Mouse (Mus musculus) thymus, postnatal 36 days (tissue): ENCODE results near the gene Nap1l4.

Source experiments
- DNase-seq, 2 experiments: peaks; one replicate each; pipeline ENCODE4 v3.0.0; 2022; ENCODE audit warnings: mixed read lengths in 2 of 2

Nap1l4 gene

GRCm38 (mm10) chr7:143476702-143477335, 72.1 kb downstream of the Nap1l4 start:
- no peak for DNase-seq

- DNase-seq: no peak
Measured at GRCm38 (mm10) chr7:143475876-143476275, 73.0 kb downstream of the Nap1l4 start.

GRCm38 (mm10) chr7:143474811-143475210, 74.1 kb downstream of the Nap1l4 start:
- DNase-seq: no peak

- DNase-seq: no peak
Measured at GRCm38 (mm10) chr7:143473347-143474101, 75.4 kb downstream of the Nap1l4 start, which contains the start of gene Slc22a18. Gene Slc22a18 (plus strand): TSS chr7:143473736.

- DNase-seq: peak; percentile 61 to 67
Measured at GRCm38 (mm10) chr7:143469946-143470345, 79.0 kb downstream of the Nap1l4 start.

GRCm38 (mm10) chr7:143467714-143468113, 81.2 kb downstream of the Nap1l4 start:
- no peak for DNase-seq

- DNase-seq: peak; percentile 69 to 73
Measured at GRCm38 (mm10) chr7:143466099-143466677, 82.7 kb downstream of the Nap1l4 start.

- DNase-seq: peak; percentile 31 to 50
Measured at GRCm38 (mm10) chr7:143464811-143465560, 83.9 kb downstream of the Nap1l4 start.

GRCm38 (mm10) chr7:143463865-143464415, 85.0 kb downstream of the Nap1l4 start:
- DNase-seq: peak; percentile 66 to 69
